Mouse (Mus musculus) monocyte, adult 5-6 weeks (primary cell): ENCODE measurements around the gene Calcoco1. TPM values are rescaled to one million over a fixed set of nuclear protein-coding genes. Genes with fewer than 3 reads are reported as not detected.
A peak's percentile ranks its signal among the peaks of the same experiment; 100 is the strongest.

ENCODE experiments used
- ATAC-seq: fragments of 153-309, 156-312 bp; replicated peaks from 2 replicates; pipeline ENCODE4 v1.8.0; 2017; ENCODE audit warnings: mild to moderate bottlenecking; ENCODE audit not compliant: low TSS enrichment, insufficient number of reproducible peaks, severe bottlenecking, poor library complexity, low FRiP score
- total RNA-seq: library from RNA; stranded (forward); fragments of 200-1000, 200-491, 200-594 nt; gene quantifications from 3 replicates; pipeline ENCODE4 v1.2.3, GENCODE M21; 2017

Calcoco1 gene
- total RNA-seq: 34.7 to 46.4 TPM (median 44.7 TPM) in 3 replicates

GRCm38 (mm10) chr15:102721980-102722475, at the start of gene Calcoco1:
Calcoco1 (minus strand) TSS chr15:102722178.
- ATAC-seq: peak; percentile 99

DNA sequence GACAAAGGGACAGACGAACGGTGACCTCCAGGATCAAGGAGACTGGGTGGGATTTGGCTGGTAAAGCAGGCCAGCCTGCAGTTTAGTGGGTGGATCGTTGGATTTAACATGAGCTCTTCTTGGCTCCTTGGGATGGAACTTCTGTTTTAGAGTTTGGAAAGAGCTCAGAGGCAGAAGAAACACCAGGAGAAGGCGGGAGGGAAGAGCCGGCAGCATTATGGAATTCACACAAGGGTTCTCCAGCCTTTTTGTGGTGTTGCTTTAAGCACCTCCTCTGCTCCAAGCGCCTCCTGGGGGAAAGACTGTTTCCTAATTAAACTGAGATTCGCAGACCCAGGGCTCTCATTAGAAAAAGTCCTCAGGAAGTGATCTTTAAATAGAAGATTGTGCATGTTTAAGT, 48.9 kb upstream of the Calcoco1 start:
- no peak for ATAC-seq

DNA sequence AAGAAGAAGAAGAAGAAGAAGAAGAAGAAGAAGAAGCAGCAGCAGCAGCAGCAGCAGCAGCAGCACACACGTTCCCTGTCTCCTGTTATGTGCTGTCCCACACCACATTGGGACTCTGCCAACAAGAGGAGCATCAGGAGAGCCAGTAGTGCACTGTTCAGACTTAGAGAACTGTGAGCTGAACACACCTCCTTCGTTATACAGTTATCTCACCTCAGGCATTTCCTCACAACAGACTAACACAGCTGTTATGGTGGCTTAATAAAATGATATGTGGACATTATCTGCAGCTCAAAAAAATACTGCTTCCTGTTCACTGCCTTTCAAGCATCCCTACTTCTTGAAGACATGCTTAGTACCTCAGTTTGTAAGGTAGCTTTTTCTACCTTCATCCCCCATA, 43.2 kb upstream of the Calcoco1 start:
- no peak for ATAC-seq

GRCm38 (mm10) chr15:102761745-102762378, 39.9 kb upstream of the Calcoco1 start:
- ATAC-seq: 0 out of 2 replicates have a peak, but pooled peaks have one; percentile 50

DNA sequence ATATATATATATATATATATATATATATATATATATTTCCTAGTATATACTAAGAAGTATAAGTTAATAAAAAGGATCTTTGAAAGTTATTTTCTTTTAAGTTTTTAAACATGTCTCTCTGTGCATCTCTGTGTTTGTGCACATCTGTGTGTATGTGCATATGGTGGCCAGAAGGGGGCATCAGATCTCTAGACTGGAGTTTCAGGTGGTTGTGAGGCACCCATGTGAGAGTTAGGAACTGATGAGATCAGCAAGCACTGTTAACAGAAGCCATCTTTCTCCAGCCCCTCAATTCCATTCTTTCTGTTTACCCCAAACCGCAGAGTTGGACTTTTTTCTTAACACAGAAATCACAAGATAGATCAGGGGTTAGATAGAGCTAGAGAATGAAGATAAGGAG, 35.7 kb upstream of the Calcoco1 start:
- ATAC-seq: no peak

DNA sequence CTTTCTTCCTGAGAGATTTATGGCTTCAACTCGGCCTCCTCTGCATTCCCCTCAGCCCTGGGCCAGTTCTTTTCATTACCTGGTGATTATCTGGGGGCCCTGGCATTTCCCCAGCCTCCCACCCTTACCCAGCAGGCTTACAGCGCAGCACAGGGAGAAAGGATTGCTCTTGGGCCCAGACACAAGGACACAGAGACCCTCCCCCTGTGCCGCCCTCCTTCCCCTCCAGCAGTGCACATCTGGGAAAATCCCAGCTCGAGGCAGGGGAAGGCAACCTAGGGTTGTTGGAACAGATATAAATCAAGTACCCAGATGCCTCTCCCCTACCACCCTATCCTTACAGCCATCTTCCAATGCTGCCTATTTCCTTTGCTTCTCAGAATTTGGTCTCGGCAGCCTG, 33.1 kb upstream of the Calcoco1 start:
- ATAC-seq: no peak

- ATAC-seq: no peak
Measured at GRCm38 (mm10) chr15:102754361-102754760, 32.4 kb upstream of the Calcoco1 start.

- ATAC-seq: 0 out of 2 replicates have a peak, but pooled peaks have one; percentile 27
Measured at GRCm38 (mm10) chr15:102753170-102753569, 31.2 kb upstream of the Calcoco1 start.

- no peak for ATAC-seq
Measured at GRCm38 (mm10) chr15:102752164-102752563, 30.2 kb upstream of the Calcoco1 start.

GRCm38 (mm10) chr15:102750241-102750640, 28.3 kb upstream of the Calcoco1 start:
- no peak for ATAC-seq

DNA sequence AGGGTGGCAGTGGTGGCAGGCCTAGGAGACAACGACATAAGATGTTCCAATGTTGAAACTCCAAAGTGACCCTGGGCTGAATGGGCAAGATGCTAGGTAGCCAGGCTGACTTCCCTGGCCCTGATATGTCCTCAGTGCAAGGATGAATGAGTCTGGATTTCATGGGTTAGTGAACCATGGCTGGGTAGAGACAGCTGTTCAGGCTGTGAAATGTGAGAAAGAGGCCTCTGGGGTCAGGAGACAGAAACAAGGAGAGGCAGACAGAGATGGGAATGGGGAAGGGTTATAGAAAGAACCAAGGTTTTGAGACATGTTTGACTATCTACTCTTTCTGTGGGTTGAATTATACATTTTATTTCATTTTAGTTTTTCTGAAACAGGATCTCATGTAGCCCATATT, 27.1 kb upstream of the Calcoco1 start:
- ATAC-seq: no peak

GRCm38 (mm10) chr15:102747853-102748252, 25.9 kb upstream of the Calcoco1 start:
- ATAC-seq: no peak

DNA sequence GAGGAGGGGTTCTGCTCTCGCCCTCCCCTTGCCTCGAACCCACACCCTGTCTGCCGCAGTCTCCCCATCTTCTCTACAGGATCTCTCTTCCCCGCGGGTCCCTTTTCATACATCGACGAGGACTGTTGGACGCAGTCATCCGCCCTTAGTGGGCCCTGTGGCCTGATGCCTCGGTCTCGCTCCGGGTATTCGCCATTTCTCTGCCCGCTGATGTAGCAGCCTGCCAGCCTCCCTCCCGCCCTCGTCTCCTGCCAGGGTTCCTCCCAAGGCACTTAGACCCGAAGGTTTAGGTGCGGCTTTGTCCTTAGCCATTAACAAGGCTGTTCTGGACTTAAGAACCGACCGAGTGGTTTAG, 25.3 kb upstream of the Calcoco1 start:
- ATAC-seq: no peak

DNA sequence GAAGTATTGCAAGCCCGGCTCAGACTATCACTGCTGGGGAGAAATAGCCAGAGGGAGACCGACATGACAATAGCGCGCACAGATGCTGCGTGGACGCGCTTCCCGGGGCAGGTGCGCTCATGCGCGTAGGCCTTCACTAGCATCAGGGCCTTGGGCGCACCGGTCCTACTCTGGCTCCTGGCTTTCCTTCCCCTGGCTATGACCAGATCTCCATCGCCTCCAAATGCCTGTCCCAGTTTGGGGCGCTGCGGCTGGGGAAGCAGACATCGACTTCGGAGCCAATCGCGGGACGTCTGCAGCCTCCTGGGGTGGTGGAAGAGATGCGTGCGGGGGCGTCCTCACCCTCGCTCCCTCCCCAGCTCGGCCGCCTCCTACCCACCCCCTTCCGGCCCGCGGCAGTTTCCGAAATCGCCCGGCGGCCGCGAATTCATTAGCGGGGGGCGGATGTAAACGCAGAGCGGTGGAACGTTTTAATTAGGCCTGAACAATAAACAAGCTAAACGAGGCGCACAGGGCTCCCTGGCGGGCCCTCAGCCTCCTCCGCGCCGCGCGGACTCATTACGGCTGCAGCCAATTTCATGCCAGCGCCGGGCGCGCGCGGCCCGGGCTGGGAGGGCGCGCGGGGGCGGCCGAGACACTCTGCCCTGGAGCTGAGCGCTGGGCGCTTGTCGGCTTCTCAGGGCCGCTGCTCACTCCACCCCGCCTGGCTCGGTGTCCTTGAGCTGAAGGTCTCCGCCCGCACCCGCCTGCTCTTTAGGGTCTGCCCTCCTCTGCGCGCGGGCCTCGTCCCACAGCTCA, 24.7 kb upstream of the Calcoco1 start:
- no peak for ATAC-seq

DNA sequence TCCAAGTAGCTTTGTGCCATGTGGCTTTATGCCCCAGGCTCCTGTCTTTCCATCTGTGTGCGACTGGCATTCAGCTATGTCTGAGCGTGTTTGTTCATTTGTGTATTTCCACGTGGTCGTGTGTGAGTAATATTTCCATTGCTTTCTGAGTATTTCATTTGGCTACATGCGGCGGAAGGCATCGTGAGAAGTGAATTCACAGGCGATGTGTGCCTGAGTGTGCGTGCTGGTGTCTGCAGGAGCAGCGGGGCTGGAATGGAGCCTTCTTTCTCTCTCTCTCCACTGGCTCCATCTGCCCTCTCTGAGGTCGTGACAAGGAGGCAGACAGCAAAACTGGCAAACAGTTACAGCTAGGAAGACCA, 24.1 kb upstream of the Calcoco1 start:
- no peak for ATAC-seq

- ATAC-seq: no peak
Measured at GRCm38 (mm10) chr15:102745387-102745786, 23.4 kb upstream of the Calcoco1 start.

- no peak for ATAC-seq
Measured at GRCm38 (mm10) chr15:102744831-102745230, 22.9 kb upstream of the Calcoco1 start.

DNA sequence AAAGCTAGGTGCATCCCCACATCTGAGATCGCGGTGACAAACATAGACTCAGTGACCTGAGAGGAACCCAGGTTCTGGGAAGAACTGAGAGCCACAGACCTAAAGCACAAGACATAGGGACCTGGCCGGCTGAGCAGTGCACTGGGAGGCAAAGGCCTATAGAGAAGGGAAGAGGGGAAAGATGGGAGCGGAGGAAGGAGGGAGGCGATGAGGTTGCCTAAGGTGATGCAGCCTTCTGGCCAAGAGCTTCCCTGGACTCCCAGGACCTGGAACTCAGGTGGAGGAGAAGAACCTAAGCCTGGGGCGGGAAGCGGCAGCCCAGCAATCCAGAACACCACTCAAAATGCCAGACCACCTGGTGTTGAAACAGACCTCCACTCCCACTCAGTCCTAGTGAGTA, 22.4 kb upstream of the Calcoco1 start:
- no peak for ATAC-seq

- no peak for ATAC-seq
Measured at GRCm38 (mm10) chr15:102743996-102744395, 22.0 kb upstream of the Calcoco1 start.

DNA sequence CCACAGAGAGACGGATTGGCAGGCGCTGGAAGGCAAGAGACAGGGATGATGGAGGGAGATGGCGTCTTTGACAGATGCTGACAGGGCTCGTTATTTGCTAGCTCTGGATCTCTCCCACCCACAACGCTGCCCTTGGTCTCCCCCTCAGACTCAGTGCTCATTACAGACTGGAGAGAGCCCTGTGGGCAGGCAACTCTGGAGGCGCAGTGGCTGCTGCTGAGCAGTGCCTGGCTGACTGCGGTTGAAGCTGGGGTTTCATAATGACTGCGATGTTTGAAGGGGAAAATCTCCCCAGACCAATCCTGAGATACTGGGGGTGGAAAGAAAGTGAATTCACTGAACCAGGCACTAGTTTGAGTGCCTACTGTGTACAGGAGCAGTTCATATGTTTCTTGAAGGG, 21.2 kb upstream of the Calcoco1 start:
- no peak for ATAC-seq
